Mouse (Mus musculus) lung, adult 2 months (tissue): Measurements from ENCODE around the gene Ubqln3.

Source experiments
- CTCF ChIP-seq: fragments of 200-500 bp; IDR thresholded peaks from 2 replicates; pipeline ENCODE4 v1.5.1; 2011; ENCODE audit warnings: mild to moderate bottlenecking, low read length, control low read depth; ENCODE audit not compliant: insufficient read depth
- POLR2A ChIP-seq: fragments of 200-500 bp; IDR thresholded peaks from 2 replicates; pipeline ENCODE4 v1.6.1; 2011; ENCODE audit warnings: low read depth, mild to moderate bottlenecking, control low read depth, low read length, borderline replicate concordance; ENCODE audit errors: extremely low read depth

DNA sequence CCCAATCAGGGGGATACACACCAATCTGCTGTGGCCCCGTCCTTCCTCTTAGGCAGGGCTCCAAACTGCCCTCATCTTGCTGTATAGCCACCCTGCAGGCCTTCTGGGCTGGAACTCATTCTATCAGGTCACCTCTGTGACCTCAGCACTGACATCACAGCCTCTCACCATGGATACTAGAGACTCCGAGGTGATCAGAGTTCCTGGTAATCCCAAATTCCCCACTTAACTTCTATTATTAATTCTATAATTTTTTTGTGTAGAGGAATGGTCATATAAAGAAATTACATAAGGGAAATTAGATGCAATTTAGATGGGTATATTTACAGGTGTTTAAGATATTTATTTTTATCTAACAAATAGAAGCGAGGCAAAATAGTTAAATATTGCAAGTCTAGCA is at the start of gene Ubqln3:
- TF ChIP-seq POLR2A (no peak), CTCF (no peak)
